Mouse (Mus musculus) testis, adult 2 months (tissue): ENCODE measurements around the gene Sec11a.

Source experiments
- CTCF ChIP-seq: fragments of 200-500 bp; IDR thresholded peaks from 2 replicates; pipeline ENCODE4 v1.5.1; 2012; ENCODE audit warnings: low read depth, mild to moderate bottlenecking, inconsistent platforms, low read length, moderate library complexity; ENCODE audit not compliant: control insufficient read depth, insufficient read depth, insufficient replicate concordance
- POLR2A ChIP-seq: fragments of 200-500 bp; IDR thresholded peaks from 2 replicates; pipeline ENCODE4 v1.6.1; 2012; ENCODE audit warnings: low read depth, mild to moderate bottlenecking, inconsistent platforms, low read length, moderate library complexity; ENCODE audit not compliant: control insufficient read depth

DNA sequence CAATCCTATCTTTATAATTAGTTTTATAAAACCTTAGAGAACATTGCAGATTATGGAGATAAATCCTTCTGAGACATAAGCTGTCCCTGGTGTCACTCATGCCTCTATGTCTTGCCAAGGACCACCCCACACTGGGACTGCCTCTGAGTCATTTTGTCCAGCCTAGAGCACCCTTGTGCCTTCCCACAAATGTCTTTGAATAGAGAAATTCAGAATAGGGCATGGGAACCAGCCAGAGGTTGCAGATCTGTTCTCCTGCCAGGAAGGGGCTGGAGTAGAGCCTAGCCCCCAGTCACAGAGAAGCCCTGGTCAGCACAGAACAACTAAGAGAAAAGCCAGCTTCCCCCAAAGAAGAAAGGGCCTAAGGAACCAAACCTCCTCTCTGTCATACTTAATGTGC, 92.3 kb downstream of the Sec11a start:
- TF ChIP-seq CTCF (no peak), POLR2A (no peak)
